Mouse (Mus musculus): ENCODE measurements around the gene Dok1.

The Dok1 gene

GRCm38 (mm10) chr6:83014482-83015466, 18.5 kb downstream of the Dok1 start:
- no peak for DNase-seq (ENCODE audit: low read depth)

- no peak for DNase-seq (ENCODE audit: low read depth)
Observed at GRCm38 (mm10) chr6:83013444-83013843, 19.8 kb downstream of the Dok1 start.

- no peak for DNase-seq (ENCODE audit: low read depth)
Observed at GRCm38 (mm10) chr6:83011756-83012155, 21.5 kb downstream of the Dok1 start.

GRCm38 (mm10) chr6:83011255-83011654, 22.0 kb downstream of the Dok1 start:
- no peak for DNase-seq (ENCODE audit: low read depth)

- no peak for DNase-seq (ENCODE audit: low read depth)
Observed at GRCm38 (mm10) chr6:83010010-83010409, 23.3 kb downstream of the Dok1 start.

GRCm38 (mm10) chr6:83008659-83009058, 24.6 kb downstream of the Dok1 start:
- DNase-seq (ENCODE audit: low read depth), result no peak

GRCm38 (mm10) chr6:83006114-83006513, 27.2 kb downstream of the Dok1 start:
- DNase-seq (ENCODE audit: low read depth), result no peak

- no peak for DNase-seq (ENCODE audit: low read depth)
Observed at GRCm38 (mm10) chr6:83005444-83006011, 27.7 kb downstream of the Dok1 start.

- no peak for DNase-seq (ENCODE audit: low read depth)
Observed at GRCm38 (mm10) chr6:83004872-83005271, 28.4 kb downstream of the Dok1 start.

GRCm38 (mm10) chr6:83004309-83004708, 29.0 kb downstream of the Dok1 start:
- no peak for DNase-seq (ENCODE audit: low read depth)

GRCm38 (mm10) chr6:83003850-83004249, 29.4 kb downstream of the Dok1 start:
- DNase-seq (ENCODE audit: low read depth), result no peak

GRCm38 (mm10) chr6:83003082-83003481, 30.2 kb downstream of the Dok1 start:
- DNase-seq (ENCODE audit: low read depth), result no peak

- no peak for DNase-seq (ENCODE audit: low read depth)
Observed at GRCm38 (mm10) chr6:82999986-83000385, 33.3 kb downstream of the Dok1 start.

- no peak for DNase-seq (ENCODE audit: low read depth)
Observed at GRCm38 (mm10) chr6:82998326-82998725, 34.9 kb downstream of the Dok1 start.

- DNase-seq (ENCODE audit: low read depth), result no peak
Observed at GRCm38 (mm10) chr6:82997511-82998102, 35.7 kb downstream of the Dok1 start.

GRCm38 (mm10) chr6:82996740-82997315, 36.4 kb downstream of the Dok1 start:
- peak; percentile 95 for DNase-seq (ENCODE audit: low read depth)

GRCm38 (mm10) chr6:82994372-82994771, 38.9 kb downstream of the Dok1 start:
- no peak for DNase-seq (ENCODE audit: low read depth)

GRCm38 (mm10) chr6:82993696-82994095, 39.6 kb downstream of the Dok1 start:
- DNase-seq (ENCODE audit: low read depth), result no peak

GRCm38 (mm10) chr6:82987411-82987971, 45.8 kb downstream of the Dok1 start:
- DNase-seq (ENCODE audit: low read depth), result no peak

All from c-Kit-positive CD71-negative TER-119-negative erythroid progenitor cells, embryonic 14.5 days (primary cell).